Mouse (Mus musculus) right cerebral cortex, postnatal 14 days (tissue): ENCODE measurements around the gene Nudt5.

Source experiments
- DNase-seq: peaks from one replicate; pipeline ENCODE4 v3.0.0; 2022

Gene Nudt5

DNA sequence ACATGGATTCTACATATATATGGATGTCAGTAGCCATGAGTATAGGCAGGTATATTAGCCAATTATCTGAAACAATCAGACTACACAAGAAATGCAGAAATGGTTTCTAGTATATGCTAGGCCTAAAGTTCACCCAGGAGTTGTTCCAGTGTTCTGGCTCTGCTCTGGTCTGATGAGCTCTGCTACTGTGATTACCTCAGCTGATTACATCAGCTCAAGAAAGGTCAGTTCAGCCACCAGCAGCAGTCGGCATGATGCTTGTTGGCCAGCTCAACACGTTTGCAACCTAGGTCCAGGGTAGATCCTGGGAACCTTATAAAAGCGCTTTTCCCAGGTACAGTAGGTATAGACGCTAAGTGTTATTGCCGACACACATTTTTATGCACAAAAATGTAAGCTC lies 24.9 kb downstream of the Nudt5 start:
- no peak for DNase-seq

DNA sequence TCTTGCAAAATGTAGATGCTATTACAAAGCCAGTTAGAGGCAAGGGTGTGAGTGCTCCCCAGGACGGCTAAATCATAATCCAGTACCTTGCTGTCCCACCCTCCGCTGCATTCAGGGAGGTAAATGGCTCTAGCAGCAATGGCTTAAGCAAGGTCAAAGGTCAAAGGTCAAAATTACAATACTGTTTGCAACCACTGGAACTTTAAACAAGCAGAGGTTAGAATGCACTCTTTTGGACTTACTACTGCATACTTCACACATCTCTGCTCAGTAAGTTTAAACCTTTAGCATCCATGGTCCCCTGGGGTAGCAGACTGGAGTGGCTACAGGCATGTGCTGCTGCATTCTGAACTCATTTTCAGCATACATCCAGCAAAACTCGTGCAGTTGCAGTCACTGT lies 32.6 kb downstream of the Nudt5 start:
- DNase-seq = no peak

DNA sequence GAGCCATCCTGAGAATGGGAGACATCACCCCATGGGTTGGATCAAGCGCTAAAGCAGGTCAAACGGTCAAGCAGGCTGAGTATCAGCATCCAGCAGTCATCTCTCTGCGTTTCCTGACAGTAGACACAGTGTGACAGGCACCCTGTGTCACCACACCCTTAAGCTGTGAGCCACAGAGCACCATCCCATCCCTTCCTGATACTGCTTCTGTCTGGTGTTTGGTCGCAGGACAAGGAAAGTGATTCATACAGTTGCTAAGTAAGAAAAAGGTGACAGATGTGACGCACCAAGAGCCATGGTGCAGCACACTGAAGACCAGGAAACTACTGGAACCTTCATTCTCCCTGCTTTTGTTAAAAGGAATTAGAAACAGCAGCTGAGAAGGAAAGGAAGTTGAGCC lies 44.0 kb downstream of the Nudt5 start:
- DNase-seq = no peak

DNA sequence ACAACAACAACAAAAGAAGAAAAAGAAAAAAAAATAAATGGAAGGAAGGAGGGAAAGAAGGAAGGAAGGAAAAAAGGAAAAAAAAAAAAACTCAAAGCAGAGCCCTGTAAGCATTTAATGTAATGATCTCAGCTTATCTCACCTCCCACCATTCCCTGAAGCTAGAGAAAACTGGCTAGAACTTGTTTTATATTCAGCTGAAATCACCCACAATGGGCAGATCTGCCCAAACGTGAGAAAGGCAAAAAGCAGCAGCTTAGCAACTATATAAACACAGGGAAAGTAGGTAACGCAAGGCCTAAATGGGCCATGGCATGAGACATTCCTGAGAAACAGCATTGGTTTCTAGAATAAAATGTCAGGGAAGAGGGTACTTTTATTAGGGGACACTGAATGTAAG lies 44.6 kb downstream of the Nudt5 start:
- DNase-seq = no peak

DNA sequence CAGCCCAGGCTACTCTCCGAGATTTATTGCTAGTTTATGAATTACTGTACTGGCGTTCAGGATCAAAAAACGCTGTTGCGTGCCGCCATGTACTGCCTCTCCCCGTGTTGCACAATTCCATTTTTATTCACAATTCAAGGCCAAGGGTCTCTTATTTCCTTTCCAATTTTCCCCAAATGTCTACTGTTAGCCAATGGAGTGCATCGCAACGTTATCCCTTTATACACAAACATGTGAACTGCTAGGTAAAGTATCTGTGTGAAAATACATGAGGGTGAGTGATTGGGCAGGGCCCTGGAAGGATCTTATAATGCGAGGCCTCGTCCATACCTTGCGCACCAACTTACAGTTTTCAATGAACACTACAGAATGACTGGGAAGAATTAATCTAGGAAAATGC lies 49.5 kb downstream of the Nudt5 start:
- DNase-seq = no peak

DNA sequence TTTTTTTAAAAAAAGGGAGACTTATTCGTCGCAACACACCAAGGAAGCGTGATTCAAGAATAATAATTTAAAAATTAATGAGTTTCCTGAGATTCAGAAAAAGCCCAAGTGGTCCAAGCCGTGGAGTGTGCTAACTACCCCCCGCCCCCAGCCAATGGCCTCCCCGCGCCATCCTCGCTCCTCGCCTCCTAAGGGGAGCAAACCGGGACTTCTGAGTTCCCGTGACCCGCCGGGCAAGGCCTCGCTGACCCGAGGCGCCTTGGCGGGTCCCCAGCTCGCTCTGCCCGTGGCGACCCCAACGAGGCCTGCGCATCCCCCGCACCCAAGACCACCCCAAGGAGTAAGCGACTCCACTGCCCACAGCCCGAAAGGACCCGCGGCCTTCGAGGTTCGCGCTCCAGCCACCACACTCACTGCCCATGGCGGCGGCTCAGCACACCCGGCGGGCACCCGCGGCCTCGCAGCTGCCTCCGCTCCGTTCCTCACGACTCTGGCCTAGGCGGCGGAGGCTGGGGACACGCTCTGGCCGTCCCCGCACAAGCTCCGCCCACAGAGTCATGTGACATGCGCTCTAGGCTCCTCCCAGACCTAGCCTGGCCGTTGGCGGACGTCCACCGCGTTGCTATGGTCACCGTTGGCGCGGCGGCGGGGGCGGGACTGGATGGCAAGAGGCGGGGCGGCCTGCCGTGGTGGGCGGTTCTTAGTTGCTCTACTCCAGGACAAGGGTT lies 50.2 kb downstream of the Nudt5 start, which contains the start of gene Sec61a2:
Sec61a2 (minus strand) TSS at position 590 of the 728 bp plus-strand sequence.
- peak; percentile 100 for DNase-seq

DNA sequence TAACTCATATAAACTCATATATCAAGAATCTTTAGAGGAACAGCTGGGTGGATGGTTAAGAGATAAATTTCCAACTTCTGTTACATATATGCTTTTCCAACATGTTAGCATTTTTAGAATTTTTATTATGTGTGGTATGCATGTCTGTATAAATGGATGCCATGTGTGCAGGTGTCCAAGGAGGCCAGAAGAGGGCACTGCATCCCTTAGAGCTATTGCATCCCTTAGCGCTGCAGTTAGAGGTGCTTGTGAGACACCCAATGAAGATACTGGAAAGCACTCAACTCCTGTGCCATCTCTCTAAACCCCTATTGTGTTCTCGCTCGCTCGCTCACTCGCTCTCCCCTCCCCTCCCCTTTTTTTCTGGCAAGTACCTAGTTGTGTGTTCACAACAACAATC lies 55.3 kb downstream of the Nudt5 start:
- peak; percentile 15 for DNase-seq

DNA sequence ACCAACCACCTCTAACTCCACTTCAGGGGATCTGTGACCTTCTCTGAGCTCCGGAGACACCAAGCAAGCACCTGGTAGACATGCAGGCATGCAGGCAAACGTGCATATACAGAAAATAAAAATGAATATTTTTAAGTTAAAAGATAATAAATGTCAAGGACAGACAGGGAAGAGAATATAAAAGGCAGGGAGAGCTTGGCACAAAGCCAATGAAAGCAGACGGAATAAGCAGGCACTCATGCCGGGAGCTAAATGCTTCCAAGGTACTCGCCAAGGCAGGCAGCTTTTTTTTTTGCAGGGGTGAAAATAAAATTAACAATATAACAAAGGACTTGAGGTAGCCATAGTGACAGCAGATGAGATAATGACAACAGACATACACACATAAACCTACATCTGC lies 61.3 kb downstream of the Nudt5 start:
- DNase-seq = peak; percentile 30

DNA sequence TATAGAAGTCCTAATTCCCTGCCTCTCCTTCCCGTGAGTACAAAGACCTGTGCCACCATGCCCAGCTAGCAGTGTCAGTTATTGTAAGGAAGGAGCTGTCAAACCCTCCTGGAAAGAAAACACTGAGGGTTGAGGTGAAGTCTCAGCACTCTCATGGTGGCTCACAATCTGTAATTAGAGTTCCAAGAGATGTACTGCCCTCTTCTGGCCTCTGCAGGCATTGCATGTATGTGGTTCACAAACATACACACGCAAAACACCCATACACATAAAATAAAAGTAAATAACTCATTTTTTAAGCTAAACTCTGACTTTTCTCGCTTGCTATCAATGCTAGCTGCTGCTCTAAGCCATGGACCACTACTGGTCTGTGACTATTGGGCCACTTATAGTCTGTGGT lies 61.8 kb downstream of the Nudt5 start:
- peak; percentile 27 for DNase-seq

DNA sequence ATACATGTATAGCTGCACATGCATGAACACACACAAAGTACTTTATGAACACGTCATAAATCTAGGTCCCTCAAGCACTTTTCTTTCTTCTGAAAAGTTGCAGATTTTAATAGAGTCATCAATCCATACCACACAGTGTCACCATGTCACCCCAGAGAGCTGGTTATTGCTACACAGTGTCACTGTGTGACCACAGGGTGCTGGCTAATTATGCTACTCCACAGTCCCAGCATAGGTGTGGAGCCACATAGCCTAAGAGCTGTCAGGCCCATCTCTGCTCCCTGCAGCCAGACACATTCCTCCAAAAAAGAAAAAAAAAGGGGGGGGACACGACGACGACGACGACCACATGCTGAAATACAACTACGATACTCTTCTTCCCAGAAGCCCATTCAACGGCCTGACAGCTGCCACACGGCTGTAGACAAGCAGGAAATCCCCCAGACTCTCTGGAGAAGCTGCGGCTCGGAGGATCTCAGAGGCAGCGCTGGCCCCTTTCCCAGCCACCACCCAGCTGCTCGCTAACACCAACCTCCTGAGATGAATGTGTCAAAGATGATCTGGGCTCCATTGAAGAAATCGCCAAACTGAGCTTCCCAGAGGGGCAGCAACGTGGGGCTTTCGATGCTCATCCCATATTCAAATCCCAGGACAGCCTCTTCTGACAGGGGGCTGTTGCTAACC lies 66.6 kb downstream of the Nudt5 start:
- peak; percentile 41 for DNase-seq
